Mouse (Mus musculus): ENCODE data around the gene Zfp866. TPM values are rescaled to one million over a fixed set of nuclear protein-coding genes. Genes with fewer than 3 reads are reported as not detected.

The Zfp866 gene
- total RNA-seq, 2 experiments from 2014 or later = 37.1 to 37.3 TPM

GRCm38 (mm10) chr8:69741231-69741630, 49.7 kb downstream of the Zfp866 start:
- ATAC-seq (replicated peaks; ENCODE audit: low FRiP score, poor library complexity, severe bottlenecking) = no peak

- no peak for ATAC-seq (replicated peaks; ENCODE audit: low FRiP score, poor library complexity, severe bottlenecking)
Measured at GRCm38 (mm10) chr8:69740763-69741162, 50.2 kb downstream of the Zfp866 start.

GRCm38 (mm10) chr8:69735495-69735894, 55.5 kb downstream of the Zfp866 start:
- 0 out of 2 replicates have a peak, but pooled peaks have one; percentile 39 for ATAC-seq (replicated peaks; ENCODE audit: low FRiP score, poor library complexity, severe bottlenecking)

GRCm38 (mm10) chr8:69717232-69717580, 73.8 kb downstream of the Zfp866 start:
- ATAC-seq (replicated peaks; ENCODE audit: low FRiP score, poor library complexity, severe bottlenecking) = 0 out of 2 replicates have a peak, but pooled peaks have one; percentile 8

GRCm38 (mm10) chr8:69716403-69717231, 74.4 kb downstream of the Zfp866 start:
- ATAC-seq (replicated peaks; ENCODE audit: low FRiP score, poor library complexity, severe bottlenecking) = peak; percentile 98

GRCm38 (mm10) chr8:69715366-69715765, 75.6 kb downstream of the Zfp866 start:
- no peak for ATAC-seq (replicated peaks; ENCODE audit: low FRiP score, poor library complexity, severe bottlenecking)

GRCm38 (mm10) chr8:69713516-69713915, 77.5 kb downstream of the Zfp866 start:
- no peak for ATAC-seq (replicated peaks; ENCODE audit: low FRiP score, poor library complexity, severe bottlenecking)

Other genes with a start within 250 kb of the Zfp866 start
- gene Zfp868, start 165.6 kb downstream of the Zfp866 start, total RNA-seq (2015; ENCODE audit: low replicate concordance) = 10.8 and 10.9 TPM in 2 replicates
- gene Zfp868, start 165.6 kb downstream of the Zfp866 start, total RNA-seq (2017; ENCODE audit: low replicate concordance) = 21.5 and 24.0 TPM in 2 replicates
- gene Zfp964, start 136.7 kb downstream of the Zfp866 start, total RNA-seq (2015; ENCODE audit: low replicate concordance) = not detected in 2 replicates
- gene Zfp964, start 136.7 kb downstream of the Zfp866 start, total RNA-seq (2017; ENCODE audit: low replicate concordance) = not detected in 2 replicates
- 14.1 and 14.3 TPM in 2 replicates for gene Zfp869, start 80.5 kb downstream of the Zfp866 start, total RNA-seq (2015; ENCODE audit: low replicate concordance)
- gene Zfp869, start 80.5 kb downstream of the Zfp866 start, total RNA-seq (2017; ENCODE audit: low replicate concordance) = 6.6 and 24.6 TPM in 2 replicates
- gene Zfp963, start 41.2 kb downstream of the Zfp866 start, total RNA-seq (2015; ENCODE audit: low replicate concordance) = 3.4 and 16.6 TPM in 2 replicates
- gene Zfp963, start 41.2 kb downstream of the Zfp866 start, total RNA-seq (2017; ENCODE audit: low replicate concordance) = 7.1 and 8.5 TPM in 2 replicates
- gene Gm20422, start 16.3 kb downstream of the Zfp866 start, total RNA-seq (2015; ENCODE audit: low replicate concordance) = not detected in 2 replicates
- not detected in 2 replicates for gene Gm20422, start 16.3 kb downstream of the Zfp866 start, total RNA-seq (2017; ENCODE audit: low replicate concordance)
- 7.9 and 12.6 TPM in 2 replicates for gene Atp13a1, start within 50 bp of the Zfp866 start, total RNA-seq (2015; ENCODE audit: low replicate concordance)
- gene Atp13a1, start within 50 bp of the Zfp866 start, total RNA-seq (2017; ENCODE audit: low replicate concordance) = 12.3 and 13.7 TPM in 2 replicates
- gene Gmip, start 17.5 kb upstream of the Zfp866 start, total RNA-seq (2015; ENCODE audit: low replicate concordance) = 8.4 and 24.1 TPM in 2 replicates
- gene Gmip, start 17.5 kb upstream of the Zfp866 start, total RNA-seq (2017; ENCODE audit: low replicate concordance) = 5.5 and 16.6 TPM in 2 replicates
- gene Lpar2, start 31.3 kb upstream of the Zfp866 start, total RNA-seq (2015; ENCODE audit: low replicate concordance) = 0.42 TPM in 1 of 2 replicates, not detected in the other
- not detected in 2 replicates for gene Lpar2, start 31.3 kb upstream of the Zfp866 start, total RNA-seq (2017; ENCODE audit: low replicate concordance)
- 4.2 TPM in 1 of 2 replicates, not detected in the other for gene Pbx4, start 41.3 kb upstream of the Zfp866 start, total RNA-seq (2015; ENCODE audit: low replicate concordance)
- gene Pbx4, start 41.3 kb upstream of the Zfp866 start, total RNA-seq (2017; ENCODE audit: low replicate concordance) = 2.1 and 8.2 TPM in 2 replicates
- not detected in 2 replicates for gene Cilp2, start 96.5 kb upstream of the Zfp866 start, total RNA-seq (2015; ENCODE audit: low replicate concordance)
- not detected in 2 replicates for gene Cilp2, start 96.5 kb upstream of the Zfp866 start, total RNA-seq (2017; ENCODE audit: low replicate concordance)
- not detected in 2 replicates for gene Tssk6, start 111.0 kb upstream of the Zfp866 start, total RNA-seq (2015; ENCODE audit: low replicate concordance)
- not detected in 2 replicates for gene Tssk6, start 111.0 kb upstream of the Zfp866 start, total RNA-seq (2017; ENCODE audit: low replicate concordance)
- gene Ndufa13, start 111.4 kb upstream of the Zfp866 start, total RNA-seq (2015; ENCODE audit: low replicate concordance) = 20.5 and 29.6 TPM in 2 replicates
- gene Ndufa13, start 111.4 kb upstream of the Zfp866 start, total RNA-seq (2017; ENCODE audit: low replicate concordance) = 29.0 and 40.8 TPM in 2 replicates
- not detected in 2 replicates for gene Yjefn3, start 111.5 kb upstream of the Zfp866 start, total RNA-seq (2015; ENCODE audit: low replicate concordance)
- gene Yjefn3, start 111.5 kb upstream of the Zfp866 start, total RNA-seq (2017; ENCODE audit: low replicate concordance) = not detected in 2 replicates
- 42.8 and 46.9 TPM in 2 replicates for gene Gatad2a, start 205.2 kb upstream of the Zfp866 start, total RNA-seq (2015; ENCODE audit: low replicate concordance)
- gene Gatad2a, start 205.2 kb upstream of the Zfp866 start, total RNA-seq (2017; ENCODE audit: low replicate concordance) = 47.5 and 48.0 TPM in 2 replicates